ENCODE assay signal across 7 mouse cellular contexts in genomic region chr7:120754671-120755070, GRCm38 (mm10). TPM values are rescaled to one million over a fixed set of nuclear protein-coding genes. Genes with fewer than 3 reads are reported as not detected.
DNase-seq lines count a peak whose midpoint lies in the region; ATAC-seq lines count a peak whose summit lies in the region.

No protein-coding gene starts in this region.

- no peaks in the 10 kb centered on the region for H3K9me3 ChIP-seq in midbrain, embryonic 14.5 days (ENCODE audit: control insufficient read depth, low read length)

- H3K4me2 ChIP-seq in midbrain, embryonic 14.5 days (ENCODE audit: low read length), result no peak overlapping the region

- H3K4me1 ChIP-seq in midbrain, embryonic 14.5 days (ENCODE audit: control insufficient read depth, insufficient read depth, low read length), result no peaks in the 10 kb centered on the region

- peak; percentile 91 for DNase-seq in adipocyte (ENCODE audit: low spot score)
- DNase-seq in cerebellum, postnatal 4 days (ENCODE audit: low spot score in 2 of 2), result peak; percentile 75 to 85
- peak; percentile 60 to 63 for DNase-seq in gastrocnemius, adult 8-10 months (ENCODE audit: low spot score in 2 of 2)
- DNase-seq in kidney, adult 11 months, result peak; percentile 53
- DNase-seq in left cerebral cortex, postnatal 4 days, result peak; percentile 82
- DNase-seq in midbrain, embryonic 14.5 days, result peak; percentile 95
- peak; percentile 45 to 77 for DNase-seq in spleen, adult 18-20 months

- ATAC-seq in midbrain, embryonic 14.5 days (ENCODE audit: low FRiP score, low TSS enrichment), result peak; percentile 76; the same call in 1 of the 2 replicates

- no peak overlapping the region for H3K4me3 ChIP-seq in midbrain, embryonic 14.5 days (replicated peaks; ENCODE audit: low read depth, low read length)

- no peak overlapping the region for H3K27ac ChIP-seq in midbrain, embryonic 14.5 days (replicated peaks; ENCODE audit: low read depth, low read length)

- intact Hi-C loops in left cerebral cortex, postnatal 4 days (cut with DNase I), result loop anchor here (1.0 to 5.0 kb wide), 2 partner anchors 68 to 84 kb away; partner anchors contain the start of gene Pdzd9

- no peaks in the 10 kb centered on the region for H3K36me3 ChIP-seq in midbrain, embryonic 14.5 days (ENCODE audit: control insufficient read depth, insufficient read depth, low read length)

- H3K9ac ChIP-seq in midbrain, embryonic 14.5 days (replicated peaks; ENCODE audit: low read length), result no peak overlapping the region

- H3K27me3 ChIP-seq in midbrain, embryonic 14.5 days (ENCODE audit: control insufficient read depth, insufficient read depth, low read length), result no peaks in the 10 kb centered on the region

- WGBS in midbrain, embryonic 14.5 days, result 8% methylated on average over 5 of the region's 5 CpGs

RNA-seq across cellular contexts. Expression of gene Vwa3a, which starts 15.6 kb away (rescaled TPM):
- under 1 TPM; 0.36 to 0.80 (median 0.54) TPM for total RNA-seq in gastrocnemius, adult 8-10 months (2022)
- 1 to 10 TPM; 5.4 to 8.2 TPM for total RNA-seq in left cerebral cortex, postnatal 4 days (2021)
- polyA plus RNA-seq in midbrain, embryonic 14.5 days (2014; fragmentation: Nextera tagmentation; extraction: Ambion mirVana), result 1.3 TPM in 2 replicates

RNA-seq across cellular contexts. Expression of gene Gm5737, which starts 57.5 kb away (rescaled TPM):
- under 1 TPM in 3 of 4 experiments, not detected in 1; 0.21 to 0.38 (median 0.27) TPM for total RNA-seq in gastrocnemius, adult 8-10 months (2022)
- under 1 TPM; 0.28 to 0.40 TPM for total RNA-seq in left cerebral cortex, postnatal 4 days (2021)
- polyA plus RNA-seq in midbrain, embryonic 14.5 days (2014; fragmentation: Nextera tagmentation; extraction: Ambion mirVana), result 0.17 TPM in 1 of 2 replicates, not detected in the other
